Mouse (Mus musculus): Measurements from ENCODE around the gene Ctnna2.

Gene Ctnna2

DNA sequence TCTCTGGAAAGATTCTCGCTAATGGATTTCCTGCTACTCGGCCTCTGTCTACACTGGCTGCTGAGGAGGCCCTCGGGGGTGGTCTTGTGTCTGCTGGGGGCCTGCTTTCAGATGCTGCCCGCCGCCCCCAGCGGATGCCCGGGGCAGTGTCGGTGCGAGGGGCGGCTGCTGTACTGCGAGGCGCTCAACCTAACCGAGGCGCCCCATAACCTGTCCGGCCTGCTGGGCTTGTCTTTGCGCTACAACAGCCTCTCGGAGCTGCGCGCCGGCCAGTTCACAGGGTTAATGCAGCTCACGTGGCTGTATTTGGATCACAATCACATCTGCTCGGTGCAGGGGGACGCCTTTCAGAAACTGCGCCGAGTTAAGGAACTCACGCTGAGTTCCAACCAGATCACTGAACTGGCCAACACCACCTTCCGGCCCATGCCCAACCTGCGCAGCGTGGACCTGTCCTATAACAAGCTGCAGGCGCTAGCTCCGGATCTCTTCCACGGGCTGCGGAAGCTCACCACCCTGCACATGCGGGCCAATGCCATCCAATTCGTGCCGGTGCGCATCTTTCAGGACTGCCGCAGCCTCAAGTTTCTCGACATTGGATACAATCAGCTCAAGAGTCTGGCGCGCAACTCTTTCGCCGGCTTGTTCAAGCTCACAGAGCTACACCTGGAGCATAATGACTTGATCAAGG is 735.8 kb downstream of the Ctnna2 start:
- peak; percentile 63 for DNase-seq

- DNase-seq, result peak; percentile 85
Observed at GRCm38 (mm10) chr6:77242601-77243406, 736.7 kb downstream of the Ctnna2 start, which contains the start of gene Lrrtm1. Gene Lrrtm1 (plus strand): TSS chr6:77242689.

- no peak for DNase-seq
Observed at GRCm38 (mm10) chr6:77240426-77240825, 739.1 kb downstream of the Ctnna2 start.

DNA sequence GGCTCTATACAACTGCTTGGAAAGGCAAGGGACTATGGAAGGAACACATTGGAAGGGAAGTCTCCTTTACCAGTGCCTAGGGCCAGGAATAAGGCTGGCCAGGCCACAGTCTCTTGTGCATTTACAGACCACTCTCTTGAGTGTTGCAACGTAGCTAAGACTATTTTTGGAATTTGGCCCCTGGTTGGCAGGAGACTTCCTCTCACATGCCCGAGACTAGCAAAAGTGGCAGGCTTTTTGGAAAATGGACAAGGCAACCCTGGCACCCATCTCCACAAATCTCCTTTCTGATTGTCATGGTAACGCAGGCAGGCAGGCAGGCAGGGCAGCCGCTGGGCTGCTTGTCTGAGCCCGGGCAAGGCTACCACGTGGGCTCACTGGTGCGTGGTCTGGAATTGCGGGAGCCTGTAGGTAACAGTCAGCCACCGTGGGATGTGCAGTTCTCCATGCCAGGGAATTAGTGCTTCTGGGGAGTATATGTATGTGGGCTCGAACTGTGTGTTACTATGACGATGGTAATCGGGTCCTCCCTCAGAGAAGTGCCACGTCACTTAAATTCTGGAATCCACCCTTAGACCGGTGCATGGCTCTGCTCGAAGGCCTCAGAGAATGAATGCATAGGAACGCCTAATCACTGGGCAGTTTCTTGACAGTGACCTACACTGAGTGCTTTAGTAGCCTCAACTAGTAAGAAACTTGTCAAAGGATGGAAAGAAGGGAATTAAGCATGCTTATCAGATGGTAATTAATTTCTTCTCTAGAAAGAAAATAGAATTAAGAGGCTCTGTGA is 756.5 kb downstream of the Ctnna2 start:
- peak; percentile 72 for DNase-seq

DNA sequence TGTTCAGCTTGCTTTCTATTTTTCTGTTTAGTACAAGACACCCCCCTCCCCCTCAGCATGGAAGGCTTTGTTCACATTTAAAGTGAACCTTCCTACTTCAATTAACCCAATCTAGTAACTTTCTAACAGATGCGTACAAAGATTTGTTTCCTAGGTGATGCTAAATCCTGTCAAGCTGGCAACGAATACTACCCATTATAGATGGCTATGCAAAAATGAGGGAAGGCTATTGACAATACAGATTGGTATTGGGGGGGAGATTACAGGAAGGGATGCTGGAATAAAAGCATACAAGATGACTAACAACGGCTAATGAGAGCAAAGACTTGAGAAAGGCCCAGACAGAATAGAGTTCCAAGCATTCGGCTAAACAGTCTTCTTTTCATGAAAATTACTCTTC is 758.7 kb downstream of the Ctnna2 start:
- DNase-seq, result no peak

DNA sequence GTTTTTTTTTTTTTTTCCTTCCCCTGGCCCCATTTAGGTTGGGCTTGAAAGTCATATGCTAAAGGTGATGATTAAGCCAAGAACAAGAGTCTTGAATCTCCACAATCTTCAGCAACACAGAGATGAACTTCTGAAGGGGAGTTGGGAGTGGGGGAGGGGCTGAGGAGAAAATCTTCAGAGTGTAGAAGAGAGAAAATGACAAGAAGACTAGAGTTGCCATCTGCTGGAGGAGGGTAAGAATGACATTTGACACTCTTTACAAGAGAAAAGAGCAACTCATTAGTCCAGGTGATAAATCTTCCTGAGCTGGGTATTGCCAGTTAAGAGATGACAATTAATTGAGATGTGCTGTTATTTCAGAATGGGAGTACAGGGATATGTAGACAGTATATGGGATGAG is 760.6 kb downstream of the Ctnna2 start:
- DNase-seq, result no peak

- DNase-seq, result no peak
Observed at GRCm38 (mm10) chr6:77215322-77215721, 764.2 kb downstream of the Ctnna2 start.

GRCm38 (mm10) chr6:77213757-77214409 is 765.6 kb downstream of the Ctnna2 start:
- no peak for DNase-seq

- DNase-seq, result no peak
Observed at GRCm38 (mm10) chr6:77209929-77210328, 769.6 kb downstream of the Ctnna2 start.

- no peak for DNase-seq
Observed at GRCm38 (mm10) chr6:77209183-77209582, 770.3 kb downstream of the Ctnna2 start.

DNA sequence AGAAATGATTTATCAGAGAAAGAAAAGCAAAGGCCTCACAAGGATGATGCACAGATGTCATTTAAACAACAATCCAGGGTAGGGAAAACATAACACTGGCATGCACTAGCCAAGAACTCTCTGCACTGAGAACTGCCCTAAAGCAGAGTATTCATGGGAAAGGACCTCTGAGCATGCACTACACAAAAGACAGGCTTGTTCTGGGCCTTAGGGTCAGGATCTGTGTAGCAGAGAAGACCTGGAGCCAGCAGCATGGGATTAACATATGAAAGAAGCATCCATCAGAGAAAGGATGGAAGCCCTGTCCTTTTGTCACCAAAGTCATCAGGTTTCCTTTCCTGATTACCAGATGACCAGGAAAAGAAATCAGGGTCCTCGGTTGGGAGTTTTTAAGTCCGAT is 780.1 kb downstream of the Ctnna2 start:
- DNase-seq, result no peak

DNA sequence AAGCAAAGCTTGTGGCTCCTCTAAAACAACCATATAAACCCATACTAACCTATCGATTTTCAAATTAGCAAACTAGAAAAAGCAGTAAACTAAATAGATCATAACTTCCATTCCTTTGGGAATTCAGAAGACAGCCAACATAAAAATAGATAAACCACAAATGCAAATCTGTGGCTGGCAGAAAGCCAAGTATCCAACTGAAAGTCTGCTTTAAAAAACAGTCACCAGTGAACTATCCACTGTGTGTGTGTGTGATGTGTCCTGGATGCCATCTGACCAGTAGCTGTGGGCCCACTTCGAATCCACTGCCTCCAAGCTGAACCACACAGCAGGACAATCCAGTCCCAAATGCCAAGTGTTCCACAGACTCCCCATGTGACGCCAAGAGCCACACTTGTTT is 782.8 kb downstream of the Ctnna2 start:
- no peak for DNase-seq

DNA sequence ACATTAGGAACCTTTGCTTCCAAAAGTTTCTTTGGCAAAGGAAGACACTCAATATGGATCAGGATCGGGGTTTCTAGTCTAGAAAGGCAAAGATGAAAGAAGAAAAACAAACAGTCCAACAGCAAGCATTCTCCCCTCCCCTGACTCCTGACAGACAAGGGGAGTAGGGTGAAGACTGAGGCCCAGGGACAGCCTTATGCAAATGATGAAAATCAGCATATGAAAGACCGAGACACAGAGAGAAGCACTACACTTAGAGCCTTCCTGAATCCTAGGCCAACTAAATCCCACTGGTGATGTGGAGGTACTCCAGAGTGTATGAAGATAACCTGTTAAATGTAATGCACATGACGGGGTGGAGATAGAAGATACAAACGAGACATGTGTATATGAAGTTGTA is 787.9 kb downstream of the Ctnna2 start:
- DNase-seq, result no peak

DNA sequence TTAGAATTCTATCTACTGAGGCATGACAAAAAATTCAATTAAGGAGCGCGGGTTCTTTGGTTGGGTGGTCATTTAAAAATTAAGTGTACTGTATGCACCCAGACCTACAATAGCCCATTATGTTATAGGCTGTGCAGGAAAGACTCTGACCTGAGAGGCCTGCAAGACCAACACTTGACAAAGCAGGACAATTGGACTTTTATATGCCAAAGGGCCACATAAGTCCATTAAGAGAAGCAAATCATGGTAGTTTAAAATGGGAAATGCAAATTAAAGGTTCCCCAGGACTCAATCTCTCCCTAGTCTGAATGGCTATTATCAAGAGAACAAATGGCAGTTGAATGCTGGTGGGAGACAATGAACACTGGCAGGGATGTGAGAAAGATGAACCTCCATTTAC is 790.9 kb downstream of the Ctnna2 start:
- no peak for DNase-seq

DNA sequence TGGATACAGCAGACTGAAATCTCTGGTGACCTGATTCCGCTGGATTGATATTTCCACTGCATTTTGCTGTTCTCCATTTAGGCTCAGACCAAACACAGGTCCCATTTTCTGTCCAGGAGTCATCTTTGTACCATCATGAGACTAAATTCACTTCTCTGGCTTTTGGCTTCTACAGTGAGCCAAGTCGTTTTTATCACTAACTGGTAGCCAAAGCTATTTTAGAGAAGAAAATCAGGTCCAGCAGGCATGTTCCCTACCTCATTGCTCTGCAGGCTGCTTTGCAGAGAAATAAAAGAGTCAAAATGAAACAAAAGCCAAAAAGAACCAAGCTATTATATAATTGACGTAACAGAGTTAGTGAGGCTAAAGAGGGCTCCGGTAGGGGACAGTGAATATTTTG is 793.7 kb downstream of the Ctnna2 start:
- DNase-seq, result no peak

DNA sequence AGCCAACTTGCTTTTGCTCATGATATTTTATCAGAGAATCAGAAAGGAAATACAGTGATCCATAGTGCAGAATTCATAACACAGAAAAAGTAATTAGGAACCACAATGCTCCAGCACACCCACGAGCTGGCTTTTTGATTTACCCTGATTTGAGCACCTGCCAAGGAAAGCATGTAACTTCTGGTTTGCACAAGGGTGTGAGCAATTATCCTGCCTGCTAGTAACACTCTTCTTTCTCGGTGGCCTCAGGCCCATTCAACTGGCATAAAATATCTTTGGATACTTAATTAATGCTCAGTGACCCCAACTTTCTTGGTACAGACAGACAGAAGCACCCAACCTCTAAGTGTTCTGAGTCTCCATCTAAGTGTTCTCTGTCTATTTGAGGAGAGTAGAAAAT is 794.6 kb downstream of the Ctnna2 start:
- no peak for DNase-seq

DNA sequence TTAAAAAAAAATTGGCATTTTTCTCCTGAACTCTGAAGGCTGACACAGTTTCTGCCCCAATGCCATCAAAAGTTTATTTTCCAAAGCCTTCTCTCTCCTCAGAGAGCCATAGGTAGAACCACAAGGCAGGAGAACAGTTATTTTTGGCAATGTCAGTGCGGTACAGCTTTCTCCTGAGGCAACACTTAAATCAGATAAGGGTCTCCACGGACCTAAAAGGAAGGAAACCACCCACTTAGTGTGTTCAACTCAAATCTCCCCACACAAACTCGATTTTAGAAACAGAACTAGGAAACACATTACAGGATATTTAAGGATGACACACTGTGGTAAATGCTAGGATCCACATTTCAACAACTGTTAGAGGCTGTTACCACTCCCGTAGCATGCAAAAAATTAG is 803.7 kb downstream of the Ctnna2 start:
- DNase-seq, result no peak

DNA sequence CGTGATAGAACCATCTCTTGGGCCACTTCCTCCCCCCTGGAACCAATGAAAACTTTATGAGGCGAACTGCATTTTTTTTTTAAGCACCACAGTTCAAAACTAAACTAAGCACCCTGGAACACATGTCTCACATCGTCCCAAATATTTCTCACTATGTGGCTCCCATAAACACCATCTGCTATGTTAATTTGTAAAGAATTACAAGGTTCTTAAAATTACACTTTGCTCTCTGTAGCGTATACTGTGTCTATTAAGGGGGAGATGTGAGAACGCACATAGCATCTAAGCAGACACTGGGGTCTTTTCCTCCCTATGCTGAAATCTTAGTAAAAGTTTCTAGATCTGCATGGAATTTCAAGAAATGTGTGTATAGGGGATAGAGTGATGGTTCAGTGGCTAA is 822.5 kb downstream of the Ctnna2 start:
- no peak for DNase-seq

GRCm38 (mm10) chr6:77139306-77139920 is 840.1 kb downstream of the Ctnna2 start:
- DNase-seq, result no peak

DNA sequence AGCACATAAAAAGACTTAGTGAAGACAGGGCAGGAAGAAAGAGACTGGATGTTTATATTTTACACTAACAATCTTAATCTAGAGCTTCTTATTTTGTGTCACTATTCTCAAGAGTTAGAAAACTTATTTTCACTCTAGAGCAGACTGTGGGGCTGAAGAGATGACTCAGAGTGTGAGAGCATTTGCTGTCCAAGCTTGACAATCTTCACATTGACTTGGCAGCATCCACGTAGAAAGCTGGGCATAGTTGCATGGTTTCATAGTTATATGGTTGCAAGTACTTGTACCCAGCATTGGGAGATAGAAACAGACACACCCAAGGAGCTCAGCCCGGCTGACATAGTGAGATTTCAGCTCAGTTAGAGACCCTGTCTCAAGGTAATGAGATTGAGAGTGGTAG is 858.6 kb downstream of the Ctnna2 start:
- DNase-seq, result no peak

DNA sequence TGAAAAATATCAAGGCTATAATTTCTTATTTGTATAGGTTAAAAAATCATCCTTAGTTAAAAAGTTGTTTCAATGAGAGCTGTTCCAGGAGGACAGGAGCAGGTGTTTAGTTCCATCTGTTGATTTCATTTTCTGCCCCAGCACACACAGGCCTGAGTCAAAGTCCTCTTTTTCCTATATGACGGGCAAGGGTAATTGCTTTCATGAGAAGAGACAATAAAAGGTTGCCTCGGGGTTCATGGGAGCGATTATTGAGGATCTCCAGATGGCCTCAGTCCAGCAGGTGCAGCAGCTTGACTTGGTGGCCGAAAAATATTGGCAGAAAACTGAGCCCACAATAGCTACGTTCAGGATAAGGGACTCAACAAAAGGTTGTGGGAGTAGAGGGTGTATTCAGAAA is 859.0 kb downstream of the Ctnna2 start:
- no peak for DNase-seq

DNA sequence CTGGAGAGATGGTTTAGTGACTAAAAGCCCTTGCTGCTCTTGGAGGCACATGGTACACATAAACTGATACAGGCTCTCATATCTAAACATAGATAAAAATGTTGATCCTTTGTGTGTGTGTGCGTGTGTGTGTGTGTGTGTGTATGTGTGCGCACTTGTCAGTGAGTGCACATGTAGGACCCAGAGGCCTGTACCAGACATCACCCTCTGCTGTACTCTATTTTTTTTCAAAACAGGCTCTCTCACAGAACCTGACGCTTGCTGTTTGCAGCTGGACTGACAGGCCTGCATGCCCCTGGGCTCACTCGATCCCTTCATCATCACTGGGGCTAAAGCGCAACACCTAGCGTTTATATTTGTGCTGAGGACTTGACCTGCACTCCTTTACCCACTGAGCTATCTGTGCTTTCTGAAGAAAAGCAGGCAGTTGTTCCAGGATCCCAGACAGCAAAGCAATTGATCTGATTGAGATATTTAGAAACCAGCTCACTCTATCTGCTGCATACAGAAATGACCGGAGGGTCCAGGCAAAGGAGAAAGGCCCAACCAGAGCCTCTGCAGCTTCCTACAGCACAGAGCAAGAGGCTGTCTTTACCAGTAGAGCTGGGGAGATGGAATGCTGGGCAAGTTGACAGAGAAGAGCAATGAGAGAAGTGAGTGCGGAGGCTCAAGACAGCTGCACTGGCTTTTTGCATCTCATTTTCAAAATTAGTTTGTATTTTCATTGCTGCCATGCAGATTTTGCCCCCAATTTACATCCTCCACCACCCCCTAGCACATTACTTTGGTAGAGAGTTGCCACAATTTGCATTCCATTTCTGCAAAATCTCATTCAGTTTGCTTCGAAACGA is 870.2 kb downstream of the Ctnna2 start:
- peak; percentile 19 for DNase-seq

Data from right cerebral cortex, postnatal 25 days (tissue).